Mouse (Mus musculus): ENCODE results near the gene Dcaf17. TPM values are rescaled to one million over a fixed set of nuclear protein-coding genes. Genes with fewer than 3 reads are reported as not detected.

Dcaf17 gene
- 10 to 100 TPM in 1 of 2 experiments, 1 to 10 TPM in 1; 9.9 to 15.3 TPM for total RNA-seq (2021)

DNA sequence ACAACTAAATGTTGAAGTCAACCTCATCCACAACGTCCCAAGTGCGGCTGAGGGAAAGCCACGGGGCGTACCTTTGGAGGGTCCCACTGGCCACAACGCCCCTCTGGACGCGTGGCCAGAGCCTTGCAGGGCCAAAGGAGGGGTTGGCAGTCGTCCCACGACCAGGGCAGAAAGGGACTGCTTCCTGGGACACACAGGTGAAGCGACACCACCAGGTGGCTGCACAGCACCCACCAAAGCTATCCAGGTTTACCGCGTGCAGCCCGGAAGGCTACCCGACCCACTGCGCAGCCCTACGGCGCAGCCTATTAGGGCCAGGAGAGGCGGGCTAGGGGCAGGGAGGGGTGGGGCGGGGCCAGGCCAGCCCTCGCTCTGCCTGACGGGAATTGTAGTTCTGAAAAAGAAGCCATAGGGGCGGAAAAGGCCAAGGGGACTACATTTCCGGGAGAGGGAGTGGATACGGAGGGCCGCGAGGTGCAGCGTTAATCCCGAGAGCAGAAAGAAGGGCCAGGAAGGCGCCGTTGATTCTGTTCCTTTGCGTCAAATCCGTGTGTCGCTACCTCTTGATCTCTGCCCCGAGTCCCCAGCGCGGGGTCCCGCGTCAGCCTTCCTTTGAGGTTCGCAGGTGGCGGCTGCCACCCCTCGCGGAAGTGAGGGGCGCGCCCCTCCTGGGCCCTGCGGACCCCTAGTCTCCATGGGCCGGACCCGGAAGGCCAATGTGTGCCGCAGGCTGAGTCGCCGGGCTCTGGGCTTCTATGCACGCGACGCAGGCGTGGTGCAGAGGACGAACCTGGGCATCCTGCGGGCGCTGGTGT lies at the start of gene Dcaf17, which contains the start of gene Mettl8:
Gene Dcaf17 (plus strand): TSS at position 29 of the 815 bp plus-strand sequence.
Gene Mettl8 (minus strand): TSS at position 284 of the 815 bp plus-strand sequence.
- DNase-seq: peak; percentile 85 to 86

DNA sequence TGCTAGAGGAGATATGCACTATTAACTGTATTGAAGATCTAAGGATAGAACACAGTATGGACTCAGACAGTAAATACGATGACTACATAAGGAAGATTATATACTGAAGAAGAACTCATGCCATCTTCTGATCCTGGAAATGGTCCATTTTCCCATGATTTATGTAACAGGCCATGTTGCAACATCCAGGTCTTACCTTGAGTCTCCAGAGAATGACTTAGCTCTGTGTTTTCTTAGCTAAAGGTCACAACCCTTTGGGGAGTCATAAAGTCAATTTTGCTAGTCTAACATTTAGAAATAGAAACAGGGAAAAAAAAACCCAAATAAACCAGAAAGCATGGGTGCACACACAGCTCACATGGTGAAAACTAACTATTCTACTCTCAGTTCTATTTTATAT lies 43.3 kb upstream of the Dcaf17 start:
- no peak for DNase-seq

DNA sequence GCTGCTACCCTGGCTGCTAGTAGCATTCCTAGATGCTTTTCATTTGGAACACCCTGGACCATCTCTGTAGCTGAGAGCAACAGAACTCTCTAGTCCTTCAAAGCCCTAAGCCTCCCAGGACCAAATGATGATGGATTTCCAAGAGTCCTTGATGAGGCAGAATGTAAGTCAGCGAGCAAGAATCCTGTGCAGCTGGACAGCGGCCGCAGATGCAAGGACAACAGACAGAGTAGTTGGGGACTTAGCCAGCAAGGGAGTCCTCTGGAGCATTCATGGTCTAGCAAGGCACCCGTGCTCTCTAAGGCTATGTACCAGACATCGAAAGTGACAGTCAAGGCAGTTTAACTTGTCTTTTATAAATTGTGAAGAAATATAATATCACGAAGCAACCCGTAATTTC lies 41.6 kb upstream of the Dcaf17 start:
- no peak for DNase-seq

DNA sequence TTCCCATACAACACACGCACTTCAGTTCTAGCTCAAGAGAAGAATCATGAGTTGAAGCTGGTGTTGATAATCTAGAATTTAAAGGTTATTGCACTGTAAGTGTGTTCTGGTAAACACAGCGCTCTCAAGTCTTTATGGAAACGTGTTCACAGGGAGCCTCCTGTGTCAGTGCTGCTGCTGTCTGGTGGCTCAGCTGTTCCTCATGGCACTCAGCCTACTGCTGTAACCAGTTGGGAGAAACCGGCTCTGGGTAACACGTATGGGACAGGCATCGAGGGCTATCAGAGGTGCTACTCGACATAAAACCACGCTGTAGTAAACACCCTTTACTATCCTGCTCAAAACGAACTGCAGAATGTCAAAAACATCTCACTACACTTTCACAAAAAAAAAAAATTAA lies 35.9 kb upstream of the Dcaf17 start:
- DNase-seq: peak; percentile 26 to 29

DNA sequence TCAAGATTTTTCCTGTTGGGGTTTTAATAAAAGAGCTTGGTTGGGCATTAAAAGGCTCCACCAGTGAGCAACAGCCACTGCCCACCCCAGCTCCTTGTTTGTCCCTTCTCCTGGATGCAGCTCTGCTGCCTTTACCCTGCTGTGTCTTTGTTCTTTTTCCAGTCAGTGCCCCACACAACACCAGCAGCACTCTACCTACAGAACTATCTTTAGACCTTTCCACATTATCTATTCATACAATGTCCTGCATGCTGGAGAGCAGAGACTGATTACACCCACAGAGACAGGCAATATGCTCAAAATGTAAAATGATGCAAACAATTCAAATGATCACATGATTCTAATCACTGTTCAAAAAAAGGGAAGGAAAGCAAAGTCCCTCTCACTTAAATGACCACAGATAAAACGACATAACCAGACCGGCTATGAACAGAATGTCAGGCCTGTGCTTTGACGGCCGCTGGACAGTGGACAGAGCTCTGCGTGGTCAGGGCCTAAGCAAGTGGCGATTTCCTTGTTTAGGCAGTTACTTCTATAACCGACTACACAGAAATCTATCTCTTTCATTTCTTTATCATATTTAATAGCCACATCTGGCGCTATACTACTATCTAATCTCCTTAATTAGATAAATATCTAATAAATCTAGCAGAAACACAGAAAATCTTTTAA lies 35.3 kb upstream of the Dcaf17 start:
- DNase-seq: no peak

DNA sequence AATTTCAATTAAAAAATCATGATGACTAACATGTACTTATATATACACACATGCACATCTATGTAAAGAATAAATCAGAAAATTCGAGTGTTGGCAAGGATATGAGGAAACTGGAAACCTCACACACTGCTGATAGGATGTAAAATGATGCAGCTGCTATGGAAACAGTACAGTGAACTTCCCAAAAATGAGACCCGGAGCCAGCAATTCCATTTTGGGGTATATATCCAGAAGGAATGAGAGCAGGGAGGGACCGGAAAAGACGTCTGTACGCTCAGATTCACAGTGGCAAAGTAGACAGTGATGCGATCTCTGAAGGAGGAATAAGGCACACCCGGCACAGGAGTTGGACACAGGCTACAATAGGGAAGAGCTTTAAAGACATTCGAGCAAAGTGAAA lies 34.5 kb upstream of the Dcaf17 start:
- DNase-seq: no peak

DNA sequence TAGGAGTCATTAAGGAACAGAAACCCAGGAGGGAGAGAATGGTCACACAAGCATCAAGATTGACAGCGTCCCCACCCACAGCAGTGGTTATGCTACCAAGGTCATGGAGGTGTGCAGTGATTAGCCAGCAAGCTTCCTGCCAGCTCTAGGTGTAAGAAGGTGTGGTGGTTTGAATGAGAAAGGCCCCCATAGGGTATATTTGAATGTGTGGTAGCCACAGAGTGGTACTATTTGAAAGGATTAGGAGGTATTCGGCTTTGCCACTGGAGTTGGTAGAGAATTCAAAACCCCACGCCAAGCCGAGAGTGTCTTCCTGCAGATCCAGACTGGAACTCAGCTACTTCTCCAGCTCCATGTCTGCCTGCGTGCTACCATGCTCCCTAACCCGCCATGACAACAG lies 32.1 kb upstream of the Dcaf17 start:
- DNase-seq: no peak

DNA sequence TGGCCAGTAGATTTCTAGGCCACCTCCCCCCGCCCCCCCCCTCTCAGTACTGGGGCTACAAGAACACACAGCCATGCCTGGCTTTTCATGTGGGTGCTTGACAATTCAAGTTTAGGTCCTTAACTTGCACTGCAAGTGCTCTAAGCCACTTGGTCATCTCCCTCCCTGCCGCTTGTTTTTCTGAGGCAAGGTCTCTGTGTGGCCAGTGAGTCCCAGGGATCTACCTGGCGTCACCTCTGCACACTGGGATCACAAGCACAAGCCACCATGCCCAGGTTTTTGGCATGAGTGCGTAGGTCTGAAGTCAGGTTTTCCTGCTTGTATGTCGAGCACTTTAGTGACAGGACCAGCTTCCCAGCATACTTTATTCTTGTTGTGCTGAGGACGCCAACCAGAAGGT lies 31.1 kb upstream of the Dcaf17 start:
- no peak for DNase-seq

DNA sequence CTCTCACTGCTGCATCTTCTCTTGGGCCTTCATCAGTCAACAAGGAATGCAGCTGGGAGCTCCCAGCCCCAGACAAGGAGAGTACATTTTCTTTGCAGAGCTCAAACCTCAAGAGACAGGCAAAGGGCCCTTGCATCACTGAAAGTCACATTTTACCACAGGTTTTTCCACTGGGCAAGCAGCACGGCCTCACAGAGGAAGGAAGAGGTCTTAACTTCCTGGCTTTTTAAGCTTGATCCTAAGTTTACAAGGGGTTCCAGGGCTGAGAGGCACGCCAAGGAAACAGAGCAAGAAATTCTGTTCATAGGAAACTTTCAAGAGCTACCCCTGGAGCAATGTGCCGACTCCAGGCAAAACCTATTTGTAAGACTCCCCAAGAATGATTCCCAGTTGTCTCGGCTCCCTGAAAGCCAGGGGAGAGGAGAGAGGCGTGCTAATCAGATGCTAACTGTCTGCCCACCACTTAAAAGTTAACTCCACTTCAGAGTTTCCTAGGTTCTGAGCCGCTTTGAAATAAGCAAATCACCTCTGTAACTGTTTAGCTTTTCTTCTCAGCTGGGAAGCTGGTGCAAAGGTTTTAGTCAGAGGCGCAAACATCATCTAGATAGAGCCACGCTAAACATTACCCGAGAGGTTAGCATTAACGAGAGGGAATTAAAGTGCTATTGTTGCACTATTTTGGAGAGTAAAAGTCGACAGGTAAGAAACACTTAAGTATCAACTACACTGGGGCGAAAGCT lies 29.4 kb upstream of the Dcaf17 start:
- DNase-seq: no peak

DNA sequence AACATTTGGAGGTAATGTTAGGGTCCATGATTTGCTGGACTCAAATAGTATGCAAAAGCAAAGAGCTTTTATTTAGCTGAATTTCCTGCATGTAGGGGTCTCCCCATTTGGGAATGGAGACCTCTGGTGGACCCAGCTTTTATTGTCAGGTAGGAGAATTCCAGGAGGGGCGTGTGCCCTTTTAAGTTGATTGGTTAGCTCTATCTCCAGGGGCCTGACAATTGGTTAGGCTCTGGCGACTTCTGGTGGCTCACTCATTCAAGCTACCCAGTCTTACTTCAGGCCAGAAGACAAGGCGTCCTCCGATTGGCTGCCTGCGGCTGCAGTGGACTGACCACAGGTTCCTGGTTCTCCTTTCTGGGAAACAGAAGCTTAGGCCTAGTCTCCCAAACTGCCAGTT lies 28.3 kb upstream of the Dcaf17 start:
- no peak for DNase-seq

DNA sequence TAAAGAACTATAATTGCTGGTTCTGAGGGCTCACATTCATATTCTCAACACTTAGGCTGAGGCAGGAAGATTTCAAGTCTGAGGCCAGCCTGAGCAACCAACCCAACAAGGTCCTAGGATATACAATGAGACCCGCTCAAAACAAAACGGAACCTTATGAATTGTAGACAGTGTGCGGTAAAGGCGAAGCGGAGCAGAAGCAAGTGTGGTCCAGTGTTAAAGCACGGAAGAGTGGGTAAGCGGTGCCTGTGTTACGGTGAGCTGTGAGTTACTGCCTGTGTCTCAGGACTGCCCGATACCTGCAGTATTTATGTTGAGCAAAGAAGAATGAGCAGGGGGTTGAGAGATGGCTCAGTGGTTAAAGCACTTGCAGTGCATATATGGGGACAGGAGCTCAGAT lies 27.5 kb upstream of the Dcaf17 start:
- no peak for DNase-seq

DNA sequence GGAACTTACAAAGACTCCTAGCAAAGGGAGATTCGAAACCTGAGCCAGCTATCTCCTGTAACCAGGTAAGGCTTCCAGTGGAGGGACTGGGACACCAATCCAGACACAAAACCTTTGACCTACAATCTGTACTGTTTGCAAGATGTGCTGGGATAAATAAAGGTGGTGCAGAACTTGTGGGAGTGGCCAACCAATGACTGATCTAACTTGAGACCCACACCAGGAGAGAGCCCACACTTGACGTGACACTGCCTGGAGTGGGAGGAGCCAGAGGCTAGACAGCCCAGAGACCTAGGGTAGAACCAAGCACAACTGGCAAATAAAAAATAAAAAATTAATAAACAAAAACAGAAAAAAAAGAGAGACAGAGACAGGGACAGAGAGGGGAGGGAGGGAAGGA lies 24.5 kb upstream of the Dcaf17 start:
- DNase-seq: no peak

DNA sequence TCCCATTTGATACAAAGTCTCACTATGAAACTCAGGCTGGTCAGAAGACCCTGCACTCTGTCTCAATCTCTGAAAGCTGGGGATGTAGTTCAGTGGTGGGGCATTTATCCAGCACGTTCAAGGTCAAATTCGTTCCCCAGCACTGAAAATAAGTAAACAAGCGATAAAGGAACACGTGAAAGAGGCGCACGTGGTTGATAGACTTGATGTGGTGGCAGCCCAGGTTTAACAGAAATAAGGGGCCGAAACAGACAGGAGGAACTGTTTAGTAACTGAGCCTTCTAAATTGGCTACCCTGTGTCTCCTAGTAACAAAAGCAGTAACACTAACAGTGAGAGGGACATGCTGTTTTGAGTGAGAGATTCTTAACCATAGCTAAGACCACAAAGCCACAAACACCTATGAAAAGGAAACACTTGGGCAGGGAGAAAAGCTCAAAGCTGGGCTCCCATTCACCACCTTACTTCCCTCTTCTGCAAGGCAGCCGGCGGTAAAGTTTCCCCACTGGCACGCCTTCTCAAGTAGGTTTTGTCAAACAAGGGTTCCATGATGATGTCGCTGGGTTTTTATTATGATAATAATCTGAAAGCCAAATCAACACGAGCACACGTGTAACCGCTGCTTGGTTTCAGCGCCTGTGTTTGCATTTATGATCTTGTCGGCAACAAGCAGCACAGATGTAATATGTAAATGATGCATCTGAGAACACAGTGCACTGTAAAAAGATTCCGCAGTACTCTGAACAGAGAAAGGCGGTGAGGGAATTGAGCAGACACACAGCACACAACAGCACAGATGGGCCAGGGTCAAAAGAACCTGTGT lies 22.9 kb upstream of the Dcaf17 start:
- DNase-seq: no peak

DNA sequence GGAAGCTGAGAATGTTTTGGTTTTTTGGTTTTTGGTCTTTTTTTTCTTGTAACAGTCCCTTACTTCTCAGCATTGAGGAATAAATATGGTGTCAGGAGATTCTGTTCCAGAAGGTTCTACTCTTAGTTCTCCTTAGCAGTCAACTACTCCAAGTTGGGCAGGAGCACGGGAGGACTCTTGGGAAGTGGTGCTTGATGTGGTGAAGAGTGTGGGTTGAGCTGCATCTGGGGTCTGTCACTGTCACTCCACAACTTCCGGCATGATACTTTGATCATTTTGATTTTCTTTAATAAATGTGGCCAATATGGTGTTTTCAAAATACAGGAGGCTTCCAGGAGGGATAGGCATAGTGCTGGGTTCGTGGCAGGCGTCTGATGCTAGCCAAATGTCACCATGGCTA lies 22.1 kb upstream of the Dcaf17 start:
- DNase-seq: no peak

DNA sequence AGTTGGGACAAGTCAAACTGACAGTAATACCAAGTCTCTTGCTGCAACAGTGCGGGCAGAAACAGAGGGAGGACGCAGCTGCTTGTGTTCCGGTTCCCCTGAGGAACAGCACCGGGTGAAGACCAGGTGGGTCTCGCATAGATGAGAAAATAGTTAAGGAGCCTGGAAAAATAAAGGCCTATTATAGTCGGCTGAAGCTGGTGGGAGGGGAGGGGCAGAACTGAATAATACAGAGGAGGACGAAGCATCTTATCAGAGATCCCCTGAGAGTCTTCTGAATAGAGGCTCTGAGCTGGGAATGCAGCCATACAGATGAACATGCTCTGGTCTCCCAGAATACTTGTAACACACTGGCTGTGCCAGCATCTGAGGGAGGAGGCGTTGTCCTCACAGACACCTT lies 21.1 kb upstream of the Dcaf17 start:
- DNase-seq: no peak

DNA sequence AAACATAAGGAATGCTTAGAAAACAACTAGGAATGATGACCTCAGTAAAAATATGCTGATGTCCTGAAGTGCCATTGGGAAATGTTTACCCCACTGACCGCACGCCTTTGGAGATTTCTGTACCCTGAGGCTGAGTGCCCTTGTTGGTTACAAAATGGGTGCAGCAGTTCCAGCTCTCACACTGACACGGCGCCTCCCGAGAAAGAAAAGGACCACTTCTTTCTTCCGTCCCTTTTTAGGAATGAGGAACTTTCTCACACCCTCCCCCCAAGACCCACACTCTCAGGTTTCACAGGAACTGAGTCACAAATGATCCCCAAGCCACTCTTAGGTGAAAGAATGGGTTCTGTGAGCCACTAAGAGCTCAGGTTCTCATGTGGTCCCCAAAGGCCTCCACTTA lies 17.7 kb upstream of the Dcaf17 start:
- no peak for DNase-seq

DNA sequence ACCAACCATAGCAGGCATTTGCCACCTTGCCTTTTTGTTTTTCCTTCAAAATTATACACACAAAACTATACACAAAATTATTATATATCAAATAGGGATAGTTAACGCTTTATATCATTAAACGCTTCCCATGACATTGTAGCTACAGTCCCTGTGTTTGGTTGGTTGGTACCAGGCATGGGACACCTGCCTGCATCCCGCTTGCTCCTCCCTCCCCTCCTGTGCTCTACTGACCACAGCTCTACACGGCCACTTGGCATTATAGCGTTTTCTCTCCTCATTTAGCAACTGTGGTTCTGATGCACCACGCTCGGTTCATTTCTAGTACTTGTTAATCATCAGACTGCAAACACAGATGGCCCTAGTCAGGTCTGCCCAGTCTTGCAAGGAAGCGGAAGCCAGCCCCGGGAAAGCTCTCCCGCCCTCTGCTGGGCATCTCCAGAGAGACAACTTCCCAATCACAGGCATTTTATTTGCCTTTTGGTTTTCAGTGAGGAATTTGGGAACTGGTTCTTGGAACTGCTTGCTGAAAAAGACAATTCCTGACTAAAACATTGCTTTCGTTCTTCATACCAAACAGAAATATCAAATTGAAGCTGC lies 15.5 kb upstream of the Dcaf17 start:
- DNase-seq: peak; percentile 80 to 83

DNA sequence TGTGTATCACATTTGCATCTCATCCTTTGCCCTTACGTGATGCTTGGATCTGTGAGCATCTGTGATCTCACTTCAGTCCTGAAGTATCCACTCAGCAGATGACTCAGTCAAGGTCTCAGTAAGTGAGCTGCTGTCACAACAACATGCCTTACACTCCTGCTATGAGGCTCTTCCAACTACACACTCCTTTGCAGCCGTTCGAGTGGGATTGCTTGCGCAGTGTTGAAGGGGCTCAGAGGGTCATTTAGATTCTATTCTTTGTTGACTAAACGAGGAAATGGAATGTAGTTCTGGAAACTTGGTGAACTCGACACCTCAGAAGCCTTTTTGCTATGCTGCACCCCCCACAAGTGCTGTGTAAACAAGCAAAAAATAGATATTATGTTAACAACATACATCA lies 9.0 kb upstream of the Dcaf17 start:
- no peak for DNase-seq

DNA sequence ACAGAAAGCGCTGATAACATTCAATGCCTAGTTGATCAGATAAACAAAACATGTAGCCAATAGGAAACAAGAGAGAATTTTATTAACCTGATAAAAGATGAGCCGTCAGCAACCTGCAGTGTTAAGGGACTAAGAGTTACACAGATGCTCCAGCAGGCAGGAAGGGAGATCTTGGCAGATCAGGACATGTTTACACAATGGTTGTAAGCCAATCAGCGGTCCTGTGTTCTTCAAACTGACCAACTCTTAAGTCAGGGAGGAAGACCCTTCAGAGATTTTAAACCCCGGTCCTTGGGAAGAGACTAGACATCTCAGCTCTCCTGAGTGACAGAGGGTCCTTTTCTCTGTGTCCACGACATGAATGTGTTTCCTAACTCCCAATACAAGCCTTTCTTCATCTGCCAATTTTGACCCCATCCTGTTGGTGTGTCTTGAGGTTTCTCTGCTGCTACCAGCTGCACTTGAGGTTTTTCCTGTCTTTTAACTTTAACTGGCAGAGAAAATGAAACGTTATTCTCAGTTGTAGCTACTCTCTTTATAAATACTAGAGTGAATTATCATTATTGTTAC lies 8.3 kb upstream of the Dcaf17 start:
- DNase-seq: no peak

DNA sequence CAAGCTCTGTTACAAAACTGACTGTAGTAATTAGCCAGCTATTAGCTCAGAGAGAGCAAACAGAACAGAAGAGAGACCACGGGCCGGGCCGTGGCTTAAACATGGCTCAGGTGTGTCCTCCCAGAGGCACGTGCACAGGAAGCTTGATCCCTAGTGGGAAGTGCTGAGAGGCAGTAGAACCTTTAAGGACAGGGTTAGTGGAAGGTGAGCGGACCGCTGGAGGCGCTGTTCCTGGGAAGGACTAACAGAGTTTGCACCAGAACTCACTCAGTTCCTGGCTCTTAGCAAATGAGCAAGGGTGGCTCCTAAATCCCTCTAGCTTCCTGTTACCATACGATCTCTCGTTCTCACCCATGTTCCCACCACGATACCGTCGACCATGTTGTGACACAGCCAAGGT lies 6.2 kb upstream of the Dcaf17 start:
- no peak for DNase-seq

DNA sequence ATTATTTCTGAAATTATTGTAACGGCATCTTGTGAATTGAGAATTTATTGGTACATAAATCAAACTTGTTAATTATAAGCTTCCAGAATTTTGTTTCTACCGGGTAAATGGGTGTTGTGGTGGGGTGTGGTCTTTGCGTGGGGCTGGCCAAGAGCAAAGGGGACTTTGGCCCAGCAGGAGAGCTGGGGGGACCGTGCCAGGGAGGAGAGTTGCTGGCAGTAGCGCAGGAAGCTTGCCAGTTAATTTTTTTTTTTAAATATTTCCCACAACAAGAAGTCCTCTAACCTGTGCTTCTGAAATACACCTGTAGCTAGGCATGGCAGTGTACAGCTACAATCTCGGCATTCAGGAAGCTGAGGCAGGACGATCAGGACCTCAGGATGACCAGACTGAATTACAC lies 4.6 kb upstream of the Dcaf17 start:
- DNase-seq: no peak

DNA sequence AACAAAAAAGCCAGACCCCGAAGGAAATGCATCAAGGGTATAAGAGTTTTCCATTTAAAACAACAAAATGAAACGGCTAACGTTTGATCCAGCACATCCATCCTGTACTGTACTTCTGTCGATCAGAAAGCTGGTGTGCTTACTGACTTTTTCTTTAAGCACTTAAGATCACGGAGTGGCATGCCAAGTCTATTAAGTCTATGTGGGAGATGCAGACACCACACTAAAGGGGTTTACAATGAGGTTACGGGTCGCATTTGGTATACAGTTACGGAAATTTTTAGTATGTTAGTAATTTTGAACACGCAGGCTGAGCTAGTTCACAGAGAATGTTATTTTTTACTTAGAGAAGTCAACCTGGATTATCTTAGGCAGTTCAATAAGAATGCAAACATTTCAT lies 412 bp upstream of the Dcaf17 start:
- no peak for DNase-seq

Data from layer of hippocampus, postnatal 36 days (tissue).